Mouse (Mus musculus) stomach, postnatal 0 days (tissue): ENCODE data around the gene Coro1b.

Source experiments
- CTCF ChIP-seq: IDR thresholded peaks from 2 replicates; pipeline ENCODE4 v1.5.1; 2016; ENCODE audit warnings: antibody characterized with exemption, low read depth, mild to moderate bottlenecking, moderate library complexity
- EP300 ChIP-seq: optimal IDR thresholded peaks from 2 replicates; pipeline ENCODE3; 2016; ENCODE audit warnings: antibody characterized with exemption

DNA sequence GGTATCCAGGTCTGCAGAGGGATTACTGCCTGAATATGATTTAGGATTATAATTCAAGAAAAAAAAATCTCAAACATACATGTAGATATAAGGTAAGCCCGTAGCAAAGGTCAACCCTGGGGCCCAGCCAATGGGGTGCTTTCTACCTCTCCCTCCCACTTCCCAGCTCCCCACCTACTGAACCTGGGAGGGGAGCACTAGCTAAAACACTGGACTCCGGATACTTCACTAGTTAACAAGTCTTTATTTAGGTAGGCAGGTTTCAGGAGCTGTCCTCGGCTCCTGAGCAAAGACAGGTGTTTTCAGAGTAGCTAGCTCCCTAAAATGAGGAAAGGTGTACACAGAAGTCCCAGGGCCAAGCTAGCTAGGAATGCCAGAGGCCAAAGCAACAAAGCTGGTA lies 15.7 kb downstream of the Coro1b start:
- TF ChIP-seq CTCF (no peak), EP300 (no peak)
